Mouse (Mus musculus) embryonic facial prominence, embryonic 13.5 days (tissue): ENCODE data around the gene Fam19a5. TPM values are rescaled to one million over a fixed set of nuclear protein-coding genes. Genes with fewer than 3 reads are reported as not detected.

Source experiments
- ATAC-seq: fragments of 200-750 bp; cut with Nextera tagmentation; 2 replicates; pipeline ENCODE4 v1.8.0; 2017; ENCODE audit warnings: low read depth; ENCODE audit not compliant: insufficient number of reproducible peaks, insufficient read depth, low FRiP score, low TSS enrichment
- H3K27ac ChIP-seq: fragments of 300-500 bp; sonication (generic); 2 replicates; pipeline ENCODE4 v1.5.1; 2015; ENCODE audit warnings: moderate library complexity, mild to moderate bottlenecking, inconsistent platforms
- H3K27me3 ChIP-seq: fragments of 300-500 bp; sonication (generic); 2 replicates; pipeline ENCODE4 v1.6.1; 2015; ENCODE audit warnings: mild to moderate bottlenecking, inconsistent platforms
- H3K36me3 ChIP-seq: fragments of 300-500 bp; sonication (generic); 2 replicates; pipeline ENCODE4 v1.6.1; 2015; ENCODE audit warnings: mild to moderate bottlenecking, inconsistent platforms
- H3K4me1 ChIP-seq: fragments of 300-500 bp; sonication (generic); 2 replicates; pipeline ENCODE4 v1.6.1; 2015; ENCODE audit warnings: inconsistent platforms
- H3K4me2 ChIP-seq: fragments of 300-500 bp; sonication (generic); 2 replicates; pipeline ENCODE4 v1.6.1; 2015; ENCODE audit warnings: moderate library complexity, mild to moderate bottlenecking, inconsistent platforms
- H3K4me3 ChIP-seq: fragments of 300-500 bp; sonication (generic); 2 replicates; pipeline ENCODE4 v1.5.1; 2015; ENCODE audit warnings: mild to moderate bottlenecking, inconsistent platforms
- H3K9ac ChIP-seq: fragments of 300-500 bp; sonication (generic); 2 replicates; pipeline ENCODE4 v1.6.1; 2015; ENCODE audit warnings: mild to moderate bottlenecking, inconsistent platforms
- H3K9me3 ChIP-seq: fragments of 300-500 bp; sonication (generic); 2 replicates; pipeline ENCODE4 v1.6.1; 2016; ENCODE audit warnings: inconsistent platforms
- WGBS: fragments of 180-500 bp; shearing (Covaris S2); methylation state at CpG from one replicate; pipeline ENCODE4 v1.1.7; 2015; ENCODE audit warnings: mixed read lengths; 5-methylcytosine and 5-hydroxymethylcytosine counted together
- polyA plus RNA-seq: library from polyadenylated mRNA; unstranded; fragments of >200 nt; fragmentation: Nextera tagmentation; extraction: Ambion mirVana; gene quantifications from 2 replicates; pipeline ENCODE4 v1.2.1, GENCODE M21; 2015

Fam19a5 gene
- polyA plus RNA-seq, 1 experiment from 2014 or later: 4.1 TPM

DNA sequence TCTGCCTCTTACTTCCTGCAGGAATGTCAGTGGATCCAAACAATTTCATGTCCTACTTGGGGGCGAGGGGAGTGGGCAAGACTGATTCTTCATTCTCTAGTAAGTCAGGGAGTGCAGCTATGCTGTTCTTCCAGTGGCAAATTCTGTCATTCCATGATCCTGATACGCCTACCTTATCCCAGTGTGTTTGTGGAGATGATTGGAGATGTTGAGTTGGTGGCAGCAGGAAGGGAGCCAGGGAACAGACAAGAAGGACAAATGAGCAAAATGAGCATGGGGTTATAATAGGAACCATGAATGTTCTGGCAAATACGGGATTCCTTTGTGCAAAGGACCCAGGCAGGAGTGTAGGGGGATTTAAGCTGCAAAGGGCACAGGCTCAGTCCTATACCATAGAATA lies 159.2 kb downstream of the Fam19a5 start:
- Histone ChIP-seq H3K4me1 (peaks cover 13% of the 10 kb centered on the region), H3K4me3 (no peak overlapping the region), H3K4me2 (no peak overlapping the region), H3K27ac (no peak overlapping the region), H3K9me3 (peaks cover 6% of the 10 kb centered on the region; the same call in 1 of the 2 replicates), H3K27me3 (no peaks in the 10 kb centered on the region), H3K36me3 (0 out of 2 replicates have a peak, but pooled peaks cover 5% of the 10 kb centered on the region), H3K9ac (no peak overlapping the region)
- WGBS: 87% methylated on average over 3 of the region's 3 CpGs
- no peak for ATAC-seq

DNA sequence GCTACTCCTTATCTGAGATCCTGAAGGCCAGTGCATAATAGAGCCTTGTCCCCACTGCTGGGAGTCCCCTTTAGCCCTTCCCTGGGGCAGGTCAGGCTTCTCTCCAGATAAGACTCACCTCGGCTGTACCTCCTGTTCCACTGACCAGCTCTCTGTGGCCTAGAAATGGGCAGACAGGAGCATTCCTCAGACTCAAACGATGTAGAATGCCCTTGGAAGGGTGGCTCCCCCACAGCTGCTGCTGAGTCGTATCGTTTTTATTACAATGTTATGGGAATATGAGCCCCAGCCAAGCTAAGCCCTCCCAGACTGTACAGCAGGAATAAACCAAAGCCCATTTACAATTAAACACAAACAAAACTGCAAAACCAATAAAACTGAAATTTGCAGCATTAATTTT lies 167.7 kb downstream of the Fam19a5 start:
- ATAC-seq: no peak
- Histone ChIP-seq H3K4me2 (no peak overlapping the region), H3K9me3 (no peaks in the 10 kb centered on the region), H3K27me3 (no peaks in the 10 kb centered on the region), H3K27ac (no peak overlapping the region), H3K36me3 (no peaks in the 10 kb centered on the region), H3K4me3 (no peak overlapping the region), H3K4me1 (peaks cover 14% of the 10 kb centered on the region), H3K9ac (no peak overlapping the region)
- 51% methylated on average over 4 of the region's 4 CpGs for WGBS

DNA sequence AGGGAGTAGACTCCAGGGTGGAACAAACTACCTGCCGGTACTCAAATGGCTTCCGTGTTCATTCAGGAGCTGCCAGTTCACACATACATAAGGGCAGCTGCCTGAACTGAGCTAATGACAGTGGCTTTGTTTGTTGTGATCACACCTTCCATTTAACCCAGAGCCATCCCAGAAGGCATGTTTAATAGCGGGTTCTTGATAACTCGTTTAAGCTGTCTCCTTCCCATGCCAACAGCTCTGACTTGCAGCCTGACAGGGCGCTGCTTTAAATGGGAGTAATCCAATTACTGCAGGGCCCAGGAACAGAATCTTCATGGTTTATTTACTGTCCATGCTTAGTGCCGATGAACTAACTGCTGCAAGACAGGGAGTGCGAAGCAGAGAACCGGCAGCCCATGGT lies 168.1 kb downstream of the Fam19a5 start:
- Histone ChIP-seq H3K4me1 (peaks cover 14% of the 10 kb centered on the region), H3K9me3 (no peaks in the 10 kb centered on the region), H3K4me2 (no peak overlapping the region), H3K9ac (no peak overlapping the region), H3K27ac (no peak overlapping the region), H3K27me3 (no peaks in the 10 kb centered on the region), H3K4me3 (no peak overlapping the region), H3K36me3 (no peaks in the 10 kb centered on the region)
- 64% methylated on average over 8 of the region's 8 CpGs for WGBS
- ATAC-seq: no peak

DNA sequence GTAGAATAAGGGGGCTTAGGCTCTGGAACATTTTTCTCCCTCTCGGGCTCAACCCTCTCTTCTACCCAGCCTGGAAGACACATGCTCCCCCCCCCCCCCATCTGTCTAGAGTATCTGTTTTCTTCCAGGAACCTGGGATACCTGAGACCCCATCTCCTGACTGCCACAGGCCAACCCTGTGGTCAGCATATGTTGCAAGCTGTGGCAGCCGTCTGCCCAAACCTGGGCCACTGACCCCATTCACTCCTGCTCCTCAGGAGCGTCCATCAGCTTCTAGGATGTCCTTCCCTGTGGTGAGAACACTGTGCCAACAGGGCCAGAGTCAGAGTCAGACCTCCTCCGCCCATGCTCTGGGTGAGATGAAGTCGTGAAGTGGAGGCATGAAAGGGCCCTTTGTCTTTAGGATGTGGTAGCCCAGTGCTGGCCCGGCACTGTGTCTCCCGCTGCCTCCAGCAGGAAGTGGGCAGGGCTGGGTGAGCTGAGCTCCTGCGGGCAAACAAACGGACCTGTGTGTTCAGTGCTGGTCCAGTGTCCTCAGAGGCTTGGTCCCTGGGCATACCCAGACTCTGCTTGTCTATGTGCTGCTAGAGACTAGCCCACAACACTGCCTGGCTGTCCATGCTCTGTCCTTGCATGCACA lies 171.1 kb downstream of the Fam19a5 start:
- peak overlapping the region; percentile 66 for H3K27ac ChIP-seq
- H3K9ac ChIP-seq: no peak overlapping the region
- no peak overlapping the region for H3K4me3 ChIP-seq
- no peaks in the 10 kb centered on the region for H3K9me3 ChIP-seq
- peak; percentile 39; the same call in 1 of the 2 replicates for ATAC-seq
- 27% methylated on average over 9 of the region's 9 CpGs for WGBS
- peaks cover 14% of the 10 kb centered on the region for H3K4me1 ChIP-seq
- H3K4me2 ChIP-seq: no peak overlapping the region
- H3K36me3 ChIP-seq: no peaks in the 10 kb centered on the region
- no peaks in the 10 kb centered on the region for H3K27me3 ChIP-seq

DNA sequence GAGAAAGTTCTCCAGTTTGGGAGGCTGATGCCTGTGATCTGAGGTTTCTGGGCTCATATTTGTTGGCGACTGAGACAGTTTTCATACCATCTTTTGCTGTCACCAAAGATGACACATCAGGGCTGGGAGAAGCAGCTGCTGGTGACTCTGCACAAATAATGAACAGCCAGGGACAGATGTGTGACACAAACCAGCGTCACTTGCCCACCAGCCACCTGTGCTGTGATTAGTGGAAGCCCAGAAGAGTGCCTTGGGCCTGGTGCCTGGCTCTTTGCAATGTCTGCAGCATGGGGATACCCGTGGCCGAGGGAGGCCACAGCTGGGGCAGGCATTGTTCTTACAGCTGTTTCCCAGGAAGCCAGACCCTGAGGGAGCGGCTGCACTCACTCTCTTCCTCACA lies 173.0 kb downstream of the Fam19a5 start:
- no peak overlapping the region for H3K4me3 ChIP-seq
- no peaks in the 10 kb centered on the region for H3K27me3 ChIP-seq
- 54% methylated on average over 5 of the region's 5 CpGs for WGBS
- no peak for ATAC-seq
- peaks cover 11% of the 10 kb centered on the region for H3K4me1 ChIP-seq
- H3K9ac ChIP-seq: no peak overlapping the region
- no peak overlapping the region for H3K27ac ChIP-seq
- no peaks in the 10 kb centered on the region for H3K9me3 ChIP-seq
- H3K36me3 ChIP-seq: no peaks in the 10 kb centered on the region
- H3K4me2 ChIP-seq: no peak overlapping the region

DNA sequence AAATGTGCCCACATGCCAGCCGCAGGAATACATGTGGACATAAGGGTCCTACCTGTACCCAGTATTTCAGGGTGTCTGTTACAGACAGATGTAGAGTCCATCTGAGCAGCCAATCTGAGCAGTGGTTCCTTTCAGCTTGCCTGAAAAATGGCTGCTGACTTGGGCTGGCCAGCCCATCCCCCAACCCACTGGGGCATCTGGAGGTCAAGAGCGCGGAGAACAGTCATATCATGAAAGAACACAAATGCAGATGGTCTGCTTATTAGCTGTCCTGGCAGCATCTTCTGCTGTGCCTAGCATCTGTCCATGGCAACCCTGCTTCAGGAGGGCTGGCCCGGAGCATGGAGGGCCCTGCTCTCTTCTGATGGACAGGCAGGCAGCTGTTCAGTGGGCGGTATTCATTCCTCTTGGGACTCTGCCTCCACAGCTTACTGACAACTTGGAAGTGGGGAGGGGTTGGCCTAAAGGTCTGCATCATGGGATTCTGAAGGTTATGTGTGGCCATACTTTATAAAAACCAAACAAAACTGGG lies 179.4 kb downstream of the Fam19a5 start:
- WGBS: 84% methylated on average over 5 of the region's 5 CpGs
- no peaks in the 10 kb centered on the region for H3K9me3 ChIP-seq

DNA sequence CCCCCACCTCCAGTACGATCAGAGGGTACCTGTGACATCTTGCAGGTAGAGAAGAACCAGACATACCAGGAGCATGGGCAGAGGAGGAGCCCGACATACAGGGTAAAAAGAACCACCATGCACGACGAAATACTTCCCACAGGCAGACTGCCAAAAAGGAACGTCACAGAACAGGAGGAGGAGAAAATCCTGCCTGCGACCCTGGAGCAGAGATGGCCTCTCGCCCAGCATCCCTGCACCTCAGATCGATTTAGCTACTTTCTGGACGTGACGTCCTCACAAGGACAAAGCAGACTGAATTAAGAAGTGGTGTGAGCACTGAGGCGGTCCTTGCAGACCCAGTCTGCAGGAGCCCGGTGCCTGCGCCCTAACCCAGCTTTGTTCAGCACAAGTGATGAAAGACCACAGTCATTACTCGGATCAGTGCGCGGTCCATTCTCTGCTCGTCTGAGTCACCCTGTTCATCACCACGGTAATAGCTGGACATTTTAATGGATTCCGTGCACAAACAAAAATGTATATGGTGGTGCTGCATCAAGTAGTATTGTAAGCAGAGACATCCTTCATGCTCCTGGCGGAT lies 182.6 kb downstream of the Fam19a5 start:
- H3K9me3 ChIP-seq: no peaks in the 10 kb centered on the region
- ATAC-seq: no peak
- WGBS: 84% methylated on average over 20 of the region's 20 CpGs
- no peaks in the 10 kb centered on the region for H3K36me3 ChIP-seq
- H3K4me2 ChIP-seq: no peak overlapping the region
- H3K4me3 ChIP-seq: no peak overlapping the region
- H3K27me3 ChIP-seq: no peaks in the 10 kb centered on the region
- no peak overlapping the region for H3K27ac ChIP-seq
- no peaks in the 10 kb centered on the region for H3K4me1 ChIP-seq
- no peak overlapping the region for H3K9ac ChIP-seq

More for the DNA sequence above, 179.4 kb downstream of the Fam19a5 start:
- Histone ChIP-seq H3K4me1 (no peaks in the 10 kb centered on the region), H3K4me2 (no peak overlapping the region), H3K27me3 (no peaks in the 10 kb centered on the region), H3K27ac (no peak overlapping the region), H3K4me3 (no peak overlapping the region), H3K9ac (no peak overlapping the region), H3K36me3 (no peaks in the 10 kb centered on the region)
- ATAC-seq: no peak

DNA sequence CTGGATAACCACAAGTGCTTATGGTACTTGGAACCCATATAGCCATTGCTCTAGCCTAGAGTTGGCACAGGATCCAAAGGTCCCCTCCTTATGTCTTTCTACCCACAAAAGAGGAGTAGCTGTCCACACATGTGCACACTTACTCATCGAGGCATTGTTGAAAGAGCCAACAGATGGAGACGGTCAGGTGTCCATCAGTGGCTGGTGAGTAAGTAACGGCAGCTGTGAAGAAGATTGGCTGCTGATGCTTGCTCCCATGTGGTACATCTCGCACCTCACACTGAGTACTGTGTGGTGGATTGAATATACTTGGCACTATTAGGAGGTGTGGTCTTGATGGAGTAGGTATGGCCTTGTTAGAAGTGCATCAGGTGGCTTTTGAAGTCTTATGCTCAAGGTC lies 192.2 kb downstream of the Fam19a5 start:
- no peak overlapping the region for H3K4me2 ChIP-seq
- 90% methylated on average over 4 of the region's 4 CpGs for WGBS
- H3K27ac ChIP-seq: no peak overlapping the region
- no peaks in the 10 kb centered on the region for H3K36me3 ChIP-seq
- no peaks in the 10 kb centered on the region for H3K4me1 ChIP-seq
- no peaks in the 10 kb centered on the region for H3K27me3 ChIP-seq
- H3K9me3 ChIP-seq: no peaks in the 10 kb centered on the region
- ATAC-seq: no peak
- H3K4me3 ChIP-seq: no peak overlapping the region
- no peak overlapping the region for H3K9ac ChIP-seq

DNA sequence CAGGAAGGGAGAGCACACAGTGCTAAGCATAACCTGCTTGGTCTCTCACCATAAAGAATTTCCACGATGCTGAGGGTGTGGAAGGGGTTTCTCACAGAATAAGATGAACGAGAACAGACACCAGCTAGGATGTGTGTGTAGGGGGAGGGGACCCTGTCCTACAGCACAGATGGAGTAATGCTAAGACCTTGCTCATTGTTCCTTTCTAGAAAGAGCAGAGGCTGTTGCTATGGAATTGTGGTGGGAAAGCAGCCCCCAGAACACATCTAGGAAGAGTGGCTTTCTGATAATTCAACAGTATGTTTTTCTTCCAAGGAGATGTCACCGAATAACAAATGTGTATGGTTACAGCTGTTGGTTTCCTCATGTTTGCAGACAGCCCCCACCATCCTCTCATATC lies 211.4 kb downstream of the Fam19a5 start:
- ATAC-seq: no peak
- H3K9me3 ChIP-seq: no peaks in the 10 kb centered on the region
- H3K4me1 ChIP-seq: no peaks in the 10 kb centered on the region
- no peak overlapping the region for H3K4me2 ChIP-seq
- 79% methylated on average over 3 of the region's 3 CpGs for WGBS
- no peaks in the 10 kb centered on the region for H3K36me3 ChIP-seq
- H3K9ac ChIP-seq: no peak overlapping the region
- H3K27me3 ChIP-seq: no peaks in the 10 kb centered on the region
- no peak overlapping the region for H3K4me3 ChIP-seq
- no peak overlapping the region for H3K27ac ChIP-seq

DNA sequence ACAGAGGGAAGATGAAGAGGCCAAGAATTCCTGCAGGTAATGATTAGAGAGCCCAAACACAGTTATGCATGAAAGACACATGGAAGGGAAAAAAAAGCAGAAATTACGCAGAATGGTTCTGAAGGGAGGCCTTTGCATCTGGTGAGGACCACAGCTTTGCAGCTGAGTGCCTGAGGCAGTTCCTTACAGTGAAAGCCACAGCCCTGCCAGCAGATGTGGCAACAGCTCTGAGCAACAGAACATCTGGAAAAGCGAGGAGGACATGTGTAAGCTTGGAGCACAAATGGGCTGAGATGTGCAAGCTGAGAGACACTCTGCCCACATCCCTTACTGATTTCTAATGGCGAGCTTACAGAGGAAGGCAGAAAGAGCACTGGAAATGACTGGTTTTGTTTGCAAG lies 221.8 kb downstream of the Fam19a5 start:
- Histone ChIP-seq H3K4me1 (peaks cover 6% of the 10 kb centered on the region; the same call in 1 of the 2 replicates), H3K36me3 (no peaks in the 10 kb centered on the region), H3K9me3 (no peaks in the 10 kb centered on the region; the same call in 1 of the 2 replicates), H3K27me3 (no peaks in the 10 kb centered on the region), H3K4me3 (no peak overlapping the region), H3K27ac (no peak overlapping the region), H3K4me2 (no peak overlapping the region), H3K9ac (no peak overlapping the region)
- no peak for ATAC-seq
- WGBS: 56% methylated on average over 3 of the region's 3 CpGs

DNA sequence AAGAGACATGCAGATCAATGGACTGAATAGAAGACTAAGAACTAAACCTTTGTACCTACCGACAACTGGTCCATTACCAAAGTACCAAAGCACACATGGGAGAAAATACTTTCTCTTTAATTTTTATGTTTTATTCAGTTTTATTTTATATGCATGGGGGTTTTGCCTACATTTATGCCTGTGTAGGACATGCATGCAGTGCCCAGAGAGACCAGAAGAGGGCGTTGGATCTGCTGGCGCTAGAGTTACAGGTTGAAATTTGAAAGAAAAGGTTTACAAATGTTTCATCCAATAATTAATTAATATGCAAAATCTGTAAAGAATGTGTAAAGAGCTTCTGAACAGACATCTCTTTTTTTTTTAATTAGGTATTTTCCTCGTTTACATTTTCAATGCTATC lies 229.9 kb downstream of the Fam19a5 start:
- Histone ChIP-seq H3K4me3 (no peak overlapping the region), H3K27ac (no peak overlapping the region), H3K36me3 (no peaks in the 10 kb centered on the region), H3K9ac (no peak overlapping the region), H3K27me3 (no peaks in the 10 kb centered on the region), H3K9me3 (no peaks in the 10 kb centered on the region), H3K4me2 (no peak overlapping the region), H3K4me1 (no peaks in the 10 kb centered on the region)
- 66% methylated on average over 4 of the region's 4 CpGs for WGBS
- ATAC-seq: no peak

DNA sequence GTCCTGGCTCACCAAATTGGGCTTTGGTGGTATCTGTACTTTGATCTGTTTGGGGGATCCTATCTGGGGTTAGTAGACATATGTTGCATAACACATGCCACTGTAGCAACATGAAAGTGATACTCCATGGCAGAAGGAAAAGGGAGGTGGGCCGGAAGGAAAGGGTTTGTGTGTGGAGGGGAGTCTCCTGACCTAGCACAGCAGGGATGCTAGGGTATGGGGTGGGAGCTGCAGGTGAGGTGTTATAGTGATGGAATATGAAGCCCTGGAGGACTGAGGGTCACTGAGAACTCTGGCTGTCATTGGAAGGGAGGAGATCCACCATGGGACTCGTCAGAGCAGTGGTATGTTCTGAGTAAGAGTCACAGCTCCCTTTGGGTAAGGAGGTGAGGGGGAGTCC lies 239.2 kb downstream of the Fam19a5 start:
- Histone ChIP-seq H3K27me3 (no peaks in the 10 kb centered on the region), H3K9me3 (no peaks in the 10 kb centered on the region), H3K9ac (no peak overlapping the region), H3K36me3 (no peaks in the 10 kb centered on the region), H3K4me1 (no peaks in the 10 kb centered on the region), H3K4me2 (no peak overlapping the region), H3K27ac (no peak overlapping the region), H3K4me3 (no peak overlapping the region)
- 78% methylated on average over 2 of the region's 2 CpGs for WGBS
- no peak for ATAC-seq
